In the genomic region with DNA sequence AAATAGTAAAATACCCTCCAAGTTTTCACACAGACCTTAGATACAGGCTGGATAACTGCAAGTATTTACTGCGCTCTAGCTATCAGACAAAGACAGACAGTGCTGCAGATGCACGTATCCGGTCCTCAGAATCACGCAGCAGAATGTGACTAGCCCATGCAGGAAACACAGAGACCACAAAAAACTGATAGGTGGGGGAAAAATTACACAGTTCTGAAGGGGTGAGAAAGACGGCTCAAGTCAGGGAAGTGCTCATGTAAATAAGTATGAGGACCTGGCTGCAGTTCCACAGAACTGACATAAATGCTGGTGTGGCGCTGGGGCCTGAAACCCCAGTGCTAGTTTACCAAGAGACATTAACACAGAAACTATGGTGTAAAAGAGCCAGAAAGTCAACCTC, we compare ENCODE assay signal across 13 mouse cellular contexts. TPM values are rescaled to one million over a fixed set of nuclear protein-coding genes. Genes with fewer than 3 reads are reported as not detected.
A peak's percentile ranks its signal among the peaks of the same experiment; 100 is the strongest.
DNase-seq lines count a peak whose midpoint lies in the region; ATAC-seq and TF ChIP-seq lines count a peak whose summit lies in the region.
"Had no signal": no experiment of that assay in that cellular context is flagged by ENCODE, and none has a peak within 500 bp of the region (broad histone marks: within the 10 kb centered on the region; RNA-seq: fewer than 3 reads in every experiment).

No protein-coding gene starts in this region.

- ATAC-seq in hindbrain, embryonic 11.5 days (ENCODE audit: low FRiP score) = no peak
- ATAC-seq: hindbrain, embryonic 16.5 days; lung, postnatal 0 days had no signal

- H3K4me3 ChIP-seq in spleen, adult 2 months (ENCODE audit: extremely low read depth, insufficient read depth, insufficient read length) = no peak overlapping the region
- H3K4me3 ChIP-seq in cerebellum, adult 2 months (replicated peaks; ENCODE audit: insufficient read depth, low read depth, low read length) = no peak overlapping the region
- no peak overlapping the region for H3K4me3 ChIP-seq in hindbrain, embryonic 11.5 days (ENCODE audit: low read depth, low read length)
- H3K4me3 ChIP-seq: heart, embryonic 13.5 days had no signal

- peak; percentile 21 to 57 for DNase-seq in spleen, adult 2 months (ENCODE audit: low read depth in 1 of 2, low spot score in 2 of 2)
- DNase-seq in spleen, postnatal 4 days (ENCODE audit: low spot score in 2 of 2) = no peak
- DNase-seq in liver = peak; percentile 30
- DNase-seq in naive thymus-derived CD4-positive, alpha-beta T cell, adult 2 months (ENCODE audit: low read depth) = peak; percentile 86
- no peak for DNase-seq in cerebellum, adult 2 months
- DNase-seq in hindbrain, embryonic 11.5 days (ENCODE audit: low spot score) = no peak
- no peak for DNase-seq in adrenal gland, postnatal 10 days
- DNase-seq in adrenal gland, postnatal 14 days = no peak
- DNase-seq: cerebellum, postnatal 25 days; kidney, postnatal 4 days had no signal

- no peaks in the 10 kb centered on the region for H3K27me3 ChIP-seq in spleen, adult 2 months (ENCODE audit: control insufficient read depth, insufficient read depth, low read length)
- H3K27me3 ChIP-seq in cerebellum, adult 2 months (ENCODE audit: control insufficient read depth, insufficient read depth, low read length) = no peaks in the 10 kb centered on the region
- no peaks in the 10 kb centered on the region for H3K27me3 ChIP-seq in hindbrain, embryonic 11.5 days (ENCODE audit: control insufficient read depth, insufficient read depth, low read length)
- H3K27me3 ChIP-seq: heart, embryonic 13.5 days had no signal

- no peak for TF ChIP-seq POLR2A in spleen, adult 2 months (IDR thresholded peaks at IDR 0.05; ENCODE audit: low read depth, low read length)
- no peak for TF ChIP-seq POLR2A in cerebellum, adult 2 months (IDR thresholded peaks at IDR 0.05; ENCODE audit: borderline replicate concordance, insufficient read depth, low read length)

- peaks cover 9% of the 10 kb centered on the region for H3K36me3 ChIP-seq in spleen, adult 2 months (ENCODE audit: control insufficient read depth, insufficient read depth, low read length)
- H3K36me3 ChIP-seq in hindbrain, embryonic 11.5 days (ENCODE audit: control insufficient read depth, insufficient read depth, low read length) = peaks cover 19% of the 10 kb centered on the region

- no peak for TF ChIP-seq CTCF in spleen, adult 2 months (IDR thresholded peaks at IDR 0.05; ENCODE audit: extremely low read depth, insufficient read depth, insufficient read length, insufficient replicate concordance)
- no peak for TF ChIP-seq CTCF in cerebellum, adult 2 months (IDR thresholded peaks at IDR 0.05; ENCODE audit: borderline replicate concordance, insufficient read depth, low read depth, low read length)

- 25% methylated on average over 6 of the region's 6 CpGs for WGBS in spleen, adult 2 months
- 94% methylated on average over 6 of the region's 6 CpGs for WGBS in cerebellum, adult 2 months
- 94% methylated on average over 6 of the region's 6 CpGs for WGBS in hindbrain, embryonic 11.5 days

- H3K4me2 ChIP-seq in hindbrain, embryonic 11.5 days (replicated peaks; ENCODE audit: low read depth, low read length) = no peak overlapping the region
- H3K4me2 ChIP-seq: heart, embryonic 13.5 days had no signal

- no peaks in the 10 kb centered on the region for H3K9me3 ChIP-seq in hindbrain, embryonic 11.5 days (ENCODE audit: control insufficient read depth, low read length)

- H3K9ac ChIP-seq in hindbrain, embryonic 11.5 days (ENCODE audit: low read depth, low read length) = no peak overlapping the region
- H3K9ac ChIP-seq: heart, embryonic 13.5 days had no signal

- H3K4me1 ChIP-seq in spleen, adult 2 months (ENCODE audit: control insufficient read depth, insufficient read depth, insufficient read length) = no peaks in the 10 kb centered on the region
- no peaks in the 10 kb centered on the region for H3K4me1 ChIP-seq in cerebellum, adult 2 months (ENCODE audit: control insufficient read depth, insufficient read depth, low read length)
- H3K4me1 ChIP-seq in hindbrain, embryonic 11.5 days (replicated peaks; ENCODE audit: control insufficient read depth, insufficient read depth, low read length) = no peaks in the 10 kb centered on the region
- H3K4me1 ChIP-seq: heart, embryonic 13.5 days had no signal

- no peak overlapping the region for H3K27ac ChIP-seq in spleen, adult 2 months (ENCODE audit: insufficient read depth, low read length)
- H3K27ac ChIP-seq in cerebellum, adult 2 months (ENCODE audit: insufficient read depth, low read length) = no peak overlapping the region
- no peak overlapping the region for H3K27ac ChIP-seq in hindbrain, embryonic 11.5 days (ENCODE audit: low read depth, low read length)
- H3K27ac ChIP-seq: heart, embryonic 13.5 days had no signal

RNA-seq across cellular contexts. Expression of a gene that starts 46.5 kb away (rescaled TPM):
- polyA plus RNA-seq in spleen, adult 2 months (2012; rRNA removed) = 6.1 and 7.4 TPM in 2 replicates
- 12.9 and 14.4 TPM in 2 replicates for polyA plus RNA-seq in cerebellum, adult 2 months (2012; rRNA removed)
- polyA plus RNA-seq in hindbrain, embryonic 11.5 days (2014; fragmentation: Nextera tagmentation; extraction: Ambion mirVana) = 5.8 and 7.3 TPM in 2 replicates
- 10 to 100 TPM; 11.2 to 15.7 TPM for total RNA-seq in adrenal gland, postnatal 10 days (2021)
- total RNA-seq in adrenal gland, postnatal 14 days (2021) = 12.8 and 15.2 TPM in 2 replicates

RNA-seq across cellular contexts. Expression of a gene that starts 53.0 kb away (rescaled TPM):
- 23.2 and 28.7 TPM in 2 replicates for polyA plus RNA-seq in spleen, adult 2 months (2012; rRNA removed)
- polyA plus RNA-seq in cerebellum, adult 2 months (2012; rRNA removed) = 48.5 and 52.1 TPM in 2 replicates
- 32.3 and 40.1 TPM in 2 replicates for polyA plus RNA-seq in hindbrain, embryonic 11.5 days (2014; fragmentation: Nextera tagmentation; extraction: Ambion mirVana)
- total RNA-seq in adrenal gland, postnatal 10 days (2021) = 10 to 100 TPM; 44.9 to 53.5 TPM
- total RNA-seq in adrenal gland, postnatal 14 days (2021) = 54.2 and 59.4 TPM in 2 replicates

Comparison
In these comparisons a context has a peak if more than half of its experiments do, and no peak if none do; other contexts are left out.
1. DNase-seq: peak in spleen, adult 2 months (2 of 2), liver (single experiment) and naive thymus-derived CD4-positive, alpha-beta T cell, adult 2 months (single experiment); none in spleen, postnatal 4 days (0 of 2), cerebellum, adult 2 months (0 of 2), hindbrain, embryonic 11.5 days (single experiment), adrenal gland, postnatal 10 days (single experiment) and adrenal gland, postnatal 14 days (single experiment).